Mouse (Mus musculus): ENCODE measurements around the gene Phc2. TPM values are rescaled to one million over a fixed set of nuclear protein-coding genes. Genes with fewer than 3 reads are reported as not detected.
A peak's percentile ranks its signal among the peaks of the same experiment; 100 is the strongest.

Gene Phc2
- polyA plus RNA-seq, 1 experiment: 44.6 TPM

- Histone ChIP-seq H3K36me3 (ENCODE audit: control insufficient read depth, insufficient read depth, low read length) (no peaks in the 10 kb centered on the region), H3K4me3 (ENCODE audit: control insufficient read depth, low read depth, low read length) (peak overlapping the region; percentile 48), H3K27me3 (ENCODE audit: control insufficient read depth, insufficient read depth, low read length) (no peaks in the 10 kb centered on the region), H3K4me1 (ENCODE audit: control insufficient read depth, insufficient read depth, low read length) (peaks cover 7% of the 10 kb centered on the region), H3K27ac (ENCODE audit: control insufficient read depth, insufficient read depth, low read depth, low read length) (no peak overlapping the region)
- TF ChIP-seq CTCF (IDR thresholded peaks at IDR 0.05; ENCODE audit: control insufficient read depth, insufficient read depth, insufficient replicate concordance, low read depth, low read length): peak; percentile 98
- no peak for TF ChIP-seq POLR2A (IDR thresholded peaks at IDR 0.05; ENCODE audit: control insufficient read depth, low read depth, low read length)
Observed at GRCm38 (mm10) chr4:128776568-128777289, 122.2 kb downstream of the Phc2 start.

DNA sequence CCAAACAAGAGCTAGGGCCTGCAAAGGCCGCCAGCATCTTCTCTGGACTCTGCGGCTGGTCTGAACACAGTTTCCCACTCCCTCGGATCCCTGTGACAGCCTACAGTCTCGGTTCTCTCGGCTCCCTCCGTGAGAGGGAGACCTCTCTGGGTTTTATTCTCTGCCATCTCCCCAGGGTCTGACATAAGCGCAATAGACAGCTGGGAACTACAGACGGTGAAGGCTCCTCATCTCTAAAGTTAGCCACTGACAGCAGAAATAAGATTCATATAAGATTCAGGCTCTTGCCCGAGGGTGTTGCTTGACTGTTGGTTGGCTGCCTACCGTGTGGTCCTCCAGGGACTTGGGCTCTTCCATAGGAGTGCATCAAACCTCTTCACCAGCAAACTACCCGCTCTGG is 123.1 kb downstream of the Phc2 start:
- H3K4me1 ChIP-seq (ENCODE audit: control insufficient read depth, insufficient read depth, low read length): peaks cover 7% of the 10 kb centered on the region
- no peak for TF ChIP-seq CTCF (IDR thresholded peaks at IDR 0.05; ENCODE audit: control insufficient read depth, insufficient read depth, insufficient replicate concordance, low read depth, low read length)
- no peak for TF ChIP-seq POLR2A (IDR thresholded peaks at IDR 0.05; ENCODE audit: control insufficient read depth, low read depth, low read length)
- H3K4me3 ChIP-seq (ENCODE audit: control insufficient read depth, low read depth, low read length): no peak overlapping the region
- no peaks in the 10 kb centered on the region for H3K27me3 ChIP-seq (ENCODE audit: control insufficient read depth, insufficient read depth, low read length)
- H3K36me3 ChIP-seq (ENCODE audit: control insufficient read depth, insufficient read depth, low read length): no peaks in the 10 kb centered on the region
- H3K27ac ChIP-seq (ENCODE audit: control insufficient read depth, insufficient read depth, low read depth, low read length): no peak overlapping the region

DNA sequence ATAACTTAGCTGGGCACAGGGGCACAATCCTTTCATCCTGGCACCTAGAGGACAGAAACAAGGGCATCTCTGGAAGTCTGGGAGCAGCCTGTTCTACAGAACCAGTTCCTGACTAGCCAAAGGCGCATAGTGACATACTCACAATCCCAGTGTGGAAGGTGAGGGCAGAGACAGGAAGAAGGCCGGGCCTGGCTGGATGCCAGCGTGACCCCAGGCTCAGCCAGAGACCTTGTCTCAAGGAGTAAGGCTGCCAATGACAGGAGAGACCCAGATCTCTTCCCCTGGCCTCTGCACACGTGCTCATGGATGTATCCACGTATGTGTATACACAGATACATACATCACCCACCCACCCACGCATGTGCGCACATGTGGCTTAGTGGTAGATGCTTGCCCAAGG is 127.5 kb downstream of the Phc2 start:
- Histone ChIP-seq H3K27ac (ENCODE audit: control insufficient read depth, insufficient read depth, low read depth, low read length) (no peak overlapping the region), H3K36me3 (ENCODE audit: control insufficient read depth, insufficient read depth, low read length) (no peaks in the 10 kb centered on the region), H3K4me3 (ENCODE audit: control insufficient read depth, low read depth, low read length) (no peak overlapping the region), H3K27me3 (ENCODE audit: control insufficient read depth, insufficient read depth, low read length) (no peaks in the 10 kb centered on the region), H3K4me1 (ENCODE audit: control insufficient read depth, insufficient read depth, low read length) (peaks cover 5% of the 10 kb centered on the region)
- no peak for TF ChIP-seq POLR2A (IDR thresholded peaks at IDR 0.05; ENCODE audit: control insufficient read depth, low read depth, low read length)
- TF ChIP-seq CTCF (IDR thresholded peaks at IDR 0.05; ENCODE audit: control insufficient read depth, insufficient read depth, insufficient replicate concordance, low read depth, low read length): no peak

DNA sequence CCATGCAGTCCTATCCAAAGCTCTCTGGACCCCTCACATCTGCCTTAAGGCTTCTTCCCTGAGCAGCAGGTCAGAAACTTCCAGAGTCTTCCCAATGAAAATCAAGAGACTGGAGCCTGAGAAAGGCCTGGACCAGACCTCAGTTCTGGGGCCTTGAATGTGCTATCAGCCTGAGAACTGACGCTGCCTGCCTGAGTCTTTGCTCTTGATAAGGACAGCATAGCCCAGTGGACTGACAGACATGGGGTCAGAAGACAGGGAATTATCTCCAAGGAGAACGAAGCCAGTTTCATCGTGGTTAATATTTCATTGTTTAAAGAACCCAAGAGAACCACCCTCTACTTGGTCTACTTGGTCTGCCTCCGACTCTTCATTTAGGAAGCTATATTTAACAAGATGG is 128.1 kb downstream of the Phc2 start:
- H3K27ac ChIP-seq (ENCODE audit: control insufficient read depth, insufficient read depth, low read depth, low read length): no peak overlapping the region
- H3K27me3 ChIP-seq (ENCODE audit: control insufficient read depth, insufficient read depth, low read length): no peaks in the 10 kb centered on the region
- TF ChIP-seq CTCF (IDR thresholded peaks at IDR 0.05; ENCODE audit: control insufficient read depth, insufficient read depth, insufficient replicate concordance, low read depth, low read length): no peak
- TF ChIP-seq POLR2A (IDR thresholded peaks at IDR 0.05; ENCODE audit: control insufficient read depth, low read depth, low read length): no peak
- H3K36me3 ChIP-seq (ENCODE audit: control insufficient read depth, insufficient read depth, low read length): no peaks in the 10 kb centered on the region
- no peak overlapping the region for H3K4me3 ChIP-seq (ENCODE audit: control insufficient read depth, low read depth, low read length)
- no peaks in the 10 kb centered on the region; the same call in 1 of the 2 replicates for H3K4me1 ChIP-seq (ENCODE audit: control insufficient read depth, insufficient read depth, low read length)

DNA sequence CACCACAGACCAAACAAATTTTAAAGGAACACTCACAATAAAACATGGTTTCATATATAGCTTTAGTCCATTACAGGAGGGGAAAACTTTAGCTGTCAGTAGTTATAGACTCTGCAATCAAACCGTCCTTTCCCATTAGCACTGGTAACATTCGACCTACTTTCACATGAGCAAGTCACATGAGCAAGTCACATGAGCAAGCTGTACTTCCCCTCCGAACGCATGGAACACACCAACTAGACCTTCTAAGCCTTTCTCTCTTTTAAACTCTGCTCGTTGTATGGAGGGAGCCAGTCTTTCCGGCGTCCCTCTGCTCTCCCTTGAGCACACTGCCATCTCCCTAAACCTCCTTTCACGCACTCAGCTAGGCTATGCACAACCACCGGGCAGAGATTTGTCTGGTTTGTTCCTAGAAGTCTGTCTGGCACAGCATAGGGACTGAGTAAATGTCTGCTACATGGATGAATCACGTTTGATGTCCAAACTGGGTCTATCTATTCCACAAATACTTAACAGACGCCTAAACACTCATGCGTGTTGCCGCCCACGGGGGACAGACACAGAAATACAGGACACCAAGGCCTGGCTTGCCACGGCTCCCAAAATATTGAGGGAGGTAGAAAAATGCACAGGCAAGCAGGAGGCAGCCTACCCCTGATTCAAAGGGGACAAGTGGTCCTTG is 130.6 kb downstream of the Phc2 start:
- H3K27ac ChIP-seq (ENCODE audit: control insufficient read depth, insufficient read depth, low read depth, low read length): no peak overlapping the region
- H3K4me3 ChIP-seq (ENCODE audit: control insufficient read depth, low read depth, low read length): peak overlapping the region; percentile 11
- H3K27me3 ChIP-seq (ENCODE audit: control insufficient read depth, insufficient read depth, low read length): no peaks in the 10 kb centered on the region
- H3K36me3 ChIP-seq (ENCODE audit: control insufficient read depth, insufficient read depth, low read length): no peaks in the 10 kb centered on the region
- peaks cover 11% of the 10 kb centered on the region for H3K4me1 ChIP-seq (ENCODE audit: control insufficient read depth, insufficient read depth, low read length)
- TF ChIP-seq CTCF (IDR thresholded peaks at IDR 0.05; ENCODE audit: control insufficient read depth, insufficient read depth, insufficient replicate concordance, low read depth, low read length): no peak
- TF ChIP-seq POLR2A (IDR thresholded peaks at IDR 0.05; ENCODE audit: control insufficient read depth, low read depth, low read length): no peak

DNA sequence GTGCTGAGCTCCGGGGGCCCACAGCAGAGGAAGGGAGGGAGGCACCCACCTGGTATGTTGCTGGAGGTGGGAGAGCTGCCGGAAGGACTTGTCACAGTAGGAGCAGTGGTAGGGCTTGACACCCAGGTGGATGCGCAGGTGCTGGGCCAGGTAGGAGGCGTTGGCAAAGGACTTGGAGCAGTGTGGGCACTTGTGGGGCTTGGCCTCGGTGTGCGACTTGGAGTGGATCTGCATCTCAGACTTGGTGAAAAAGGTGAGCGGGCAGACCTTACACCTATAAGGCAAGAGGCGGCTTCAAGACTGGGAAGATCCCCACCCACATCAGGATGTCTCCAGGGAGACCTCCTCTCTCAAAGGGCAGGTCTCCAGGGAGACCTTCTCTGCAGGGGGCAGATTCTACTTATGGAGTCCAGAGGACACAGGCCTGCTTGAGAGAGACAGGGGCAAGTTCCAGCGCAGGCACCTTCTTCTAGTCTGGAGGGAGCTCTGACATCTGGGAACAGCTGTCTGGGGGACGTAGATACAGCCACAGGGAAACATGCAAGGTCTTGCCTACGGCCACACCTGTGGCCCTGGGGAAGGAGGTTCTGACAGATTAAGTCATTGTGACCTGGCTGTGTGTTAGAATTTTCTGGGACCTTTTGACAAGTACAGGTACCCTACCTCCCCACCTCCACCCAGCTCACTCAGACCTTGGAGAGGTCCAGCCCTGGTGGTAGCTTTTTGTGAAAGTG is 131.6 kb downstream of the Phc2 start:
- Histone ChIP-seq H3K27me3 (ENCODE audit: control insufficient read depth, insufficient read depth, low read length) (no peaks in the 10 kb centered on the region), H3K27ac (ENCODE audit: control insufficient read depth, insufficient read depth, low read depth, low read length) (no peak overlapping the region), H3K36me3 (ENCODE audit: control insufficient read depth, insufficient read depth, low read length) (no peaks in the 10 kb centered on the region), H3K4me3 (ENCODE audit: control insufficient read depth, low read depth, low read length) (peak overlapping the region; percentile 5), H3K4me1 (ENCODE audit: control insufficient read depth, insufficient read depth, low read length) (peaks cover 14% of the 10 kb centered on the region)
- TF ChIP-seq CTCF (IDR thresholded peaks at IDR 0.05; ENCODE audit: control insufficient read depth, insufficient read depth, insufficient replicate concordance, low read depth, low read length): no peak
- TF ChIP-seq POLR2A (IDR thresholded peaks at IDR 0.05; ENCODE audit: control insufficient read depth, low read depth, low read length): no peak

All from testis, adult 2 months (tissue).